Mouse (Mus musculus): ENCODE results near the gene Pcsk5.

GRCm38 (mm10) chr19:17566097-17566496 lies 271.3 kb downstream of the Pcsk5 start:
- TF ChIP-seq CTCF (conservative IDR thresholded peaks at IDR 0.05 in 1 of 2, IDR thresholded peaks at IDR 0.05 in 1 of 2; ENCODE audit: low read depth in 2 of 2, low read length in 2 of 2) (no peak), ZNF384 (IDR thresholded peaks at IDR 0.05; ENCODE audit: low read depth, low read length) (no peak), USF2 (conservative IDR thresholded peaks at IDR 0.05; ENCODE audit: low read depth, low read length) (no peak), ZC3H11A (IDR thresholded peaks at IDR 0.05; ENCODE audit: low read depth, low read length) (no peak), MAFK (IDR thresholded peaks at IDR 0.05; ENCODE audit: insufficient replicate concordance, low read length) (no peak), MAX (IDR thresholded peaks at IDR 0.05; ENCODE audit: low read length) (no peak), USF1 (IDR thresholded peaks at IDR 0.05; ENCODE audit: low read depth, low read length) (no peak)
